Mouse (Mus musculus): ENCODE data around the gene Faf1. TPM values are rescaled to one million over a fixed set of nuclear protein-coding genes. Genes with fewer than 3 reads are reported as not detected.

Gene Faf1
- polyA plus RNA-seq, 1 experiment, result 17.9 TPM

- Histone ChIP-seq H3K36me3 (ENCODE audit: control insufficient read depth, insufficient read depth, low read length) (no peaks in the 10 kb centered on the region), H3K27ac (ENCODE audit: control insufficient read depth, insufficient read depth, low read depth, low read length) (no peak overlapping the region), H3K4me1 (ENCODE audit: control insufficient read depth, insufficient read depth, low read length) (no peaks in the 10 kb centered on the region), H3K4me3 (ENCODE audit: control insufficient read depth, low read depth, low read length) (no peak overlapping the region), H3K27me3 (ENCODE audit: control insufficient read depth, insufficient read depth, low read length) (no peaks in the 10 kb centered on the region)
- TF ChIP-seq CTCF (IDR thresholded peaks at IDR 0.05; ENCODE audit: control insufficient read depth, insufficient read depth, insufficient replicate concordance, low read depth, low read length) (no peak), POLR2A (IDR thresholded peaks at IDR 0.05; ENCODE audit: control insufficient read depth, low read depth, low read length) (no peak)
Observed at GRCm38 (mm10) chr4:109860256-109860655, 183.9 kb downstream of the Faf1 start.

- no peaks in the 10 kb centered on the region for H3K4me1 ChIP-seq (ENCODE audit: control insufficient read depth, insufficient read depth, low read length)
- H3K36me3 ChIP-seq (ENCODE audit: control insufficient read depth, insufficient read depth, low read length), result no peaks in the 10 kb centered on the region
- no peak overlapping the region for H3K4me3 ChIP-seq (ENCODE audit: control insufficient read depth, low read depth, low read length)
- no peak for TF ChIP-seq CTCF (IDR thresholded peaks at IDR 0.05; ENCODE audit: control insufficient read depth, insufficient read depth, insufficient replicate concordance, low read depth, low read length)
- no peak overlapping the region for H3K27ac ChIP-seq (ENCODE audit: control insufficient read depth, insufficient read depth, low read depth, low read length)
- H3K27me3 ChIP-seq (ENCODE audit: control insufficient read depth, insufficient read depth, low read length), result no peaks in the 10 kb centered on the region
Observed at GRCm38 (mm10) chr4:109862271-109862670, 185.9 kb downstream of the Faf1 start.

GRCm38 (mm10) chr4:109863021-109863420 lies 186.6 kb downstream of the Faf1 start:
- Histone ChIP-seq H3K4me1 (ENCODE audit: control insufficient read depth, insufficient read depth, low read length) (no peaks in the 10 kb centered on the region), H3K27me3 (ENCODE audit: control insufficient read depth, insufficient read depth, low read length) (no peaks in the 10 kb centered on the region), H3K4me3 (ENCODE audit: control insufficient read depth, low read depth, low read length) (no peak overlapping the region), H3K27ac (ENCODE audit: control insufficient read depth, insufficient read depth, low read depth, low read length) (no peak overlapping the region), H3K36me3 (ENCODE audit: control insufficient read depth, insufficient read depth, low read length) (no peaks in the 10 kb centered on the region)
- no peak for TF ChIP-seq POLR2A (IDR thresholded peaks at IDR 0.05; ENCODE audit: control insufficient read depth, low read depth, low read length)
- TF ChIP-seq CTCF (IDR thresholded peaks at IDR 0.05; ENCODE audit: control insufficient read depth, insufficient read depth, insufficient replicate concordance, low read depth, low read length), result no peak

- H3K36me3 ChIP-seq (ENCODE audit: control insufficient read depth, insufficient read depth, low read length), result no peaks in the 10 kb centered on the region
- H3K27ac ChIP-seq (ENCODE audit: control insufficient read depth, insufficient read depth, low read depth, low read length), result no peak overlapping the region
- no peaks in the 10 kb centered on the region for H3K27me3 ChIP-seq (ENCODE audit: control insufficient read depth, insufficient read depth, low read length)
- no peaks in the 10 kb centered on the region for H3K4me1 ChIP-seq (ENCODE audit: control insufficient read depth, insufficient read depth, low read length)
- no peak for TF ChIP-seq POLR2A (IDR thresholded peaks at IDR 0.05; ENCODE audit: control insufficient read depth, low read depth, low read length)
- TF ChIP-seq CTCF (IDR thresholded peaks at IDR 0.05; ENCODE audit: control insufficient read depth, insufficient read depth, insufficient replicate concordance, low read depth, low read length), result no peak
- no peak overlapping the region for H3K4me3 ChIP-seq (ENCODE audit: control insufficient read depth, low read depth, low read length)
Observed at GRCm38 (mm10) chr4:109868897-109869484, 192.6 kb downstream of the Faf1 start.

GRCm38 (mm10) chr4:109884333-109884732 lies 207.9 kb downstream of the Faf1 start:
- H3K27me3 ChIP-seq (ENCODE audit: control insufficient read depth, insufficient read depth, low read length), result no peaks in the 10 kb centered on the region
- no peaks in the 10 kb centered on the region for H3K4me1 ChIP-seq (ENCODE audit: control insufficient read depth, insufficient read depth, low read length)
- TF ChIP-seq CTCF (IDR thresholded peaks at IDR 0.05; ENCODE audit: control insufficient read depth, insufficient read depth, insufficient replicate concordance, low read depth, low read length), result no peak
- no peak for TF ChIP-seq POLR2A (IDR thresholded peaks at IDR 0.05; ENCODE audit: control insufficient read depth, low read depth, low read length)
- H3K4me3 ChIP-seq (ENCODE audit: control insufficient read depth, low read depth, low read length), result no peak overlapping the region
- no peaks in the 10 kb centered on the region for H3K36me3 ChIP-seq (ENCODE audit: control insufficient read depth, insufficient read depth, low read length)
- H3K27ac ChIP-seq (ENCODE audit: control insufficient read depth, insufficient read depth, low read depth, low read length), result no peak overlapping the region

GRCm38 (mm10) chr4:109887856-109888357 lies 211.5 kb downstream of the Faf1 start:
- Histone ChIP-seq H3K36me3 (ENCODE audit: control insufficient read depth, insufficient read depth, low read length) (no peaks in the 10 kb centered on the region), H3K4me3 (ENCODE audit: control insufficient read depth, low read depth, low read length) (no peak overlapping the region), H3K27ac (ENCODE audit: control insufficient read depth, insufficient read depth, low read depth, low read length) (no peak overlapping the region), H3K27me3 (ENCODE audit: control insufficient read depth, insufficient read depth, low read length) (no peaks in the 10 kb centered on the region), H3K4me1 (ENCODE audit: control insufficient read depth, insufficient read depth, low read length) (no peaks in the 10 kb centered on the region)
- no peak for TF ChIP-seq POLR2A (IDR thresholded peaks at IDR 0.05; ENCODE audit: control insufficient read depth, low read depth, low read length)
- TF ChIP-seq CTCF (IDR thresholded peaks at IDR 0.05; ENCODE audit: control insufficient read depth, insufficient read depth, insufficient replicate concordance, low read depth, low read length), result no peak

GRCm38 (mm10) chr4:109897810-109898566 lies 221.6 kb downstream of the Faf1 start:
- TF ChIP-seq CTCF (IDR thresholded peaks at IDR 0.05; ENCODE audit: control insufficient read depth, insufficient read depth, insufficient replicate concordance, low read depth, low read length) (no peak), POLR2A (IDR thresholded peaks at IDR 0.05; ENCODE audit: control insufficient read depth, low read depth, low read length) (no peak)
- Histone ChIP-seq H3K4me1 (ENCODE audit: control insufficient read depth, insufficient read depth, low read length) (no peaks in the 10 kb centered on the region), H3K27me3 (ENCODE audit: control insufficient read depth, insufficient read depth, low read length) (no peaks in the 10 kb centered on the region), H3K4me3 (ENCODE audit: control insufficient read depth, low read depth, low read length) (no peak overlapping the region), H3K27ac (ENCODE audit: control insufficient read depth, insufficient read depth, low read depth, low read length) (no peak overlapping the region), H3K36me3 (ENCODE audit: control insufficient read depth, insufficient read depth, low read length) (no peaks in the 10 kb centered on the region)
